Mouse (Mus musculus) embryonic facial prominence, embryonic 14.5 days (tissue): ENCODE measurements around the gene Oosp1. TPM values are rescaled to one million over a fixed set of nuclear protein-coding genes. Genes with fewer than 3 reads are reported as not detected.

Experiments
- ATAC-seq: fragments of 200-750 bp; cut with Nextera tagmentation; 2 replicates; pipeline ENCODE4 v1.8.0; 2017; ENCODE audit warnings: low read depth, moderate number of reproducible peaks, moderate TSS enrichment
- DNase-seq: peaks from one replicate; pipeline ENCODE4 v3.0.0-alpha.2; 2015; ENCODE audit warnings: low spot score
- H3K27ac ChIP-seq: fragments of 300-500 bp; sonication (generic); replicated peaks from 2 replicates; pipeline ENCODE4 v1.5.1; 2014; ENCODE audit warnings: low read depth, mild to moderate bottlenecking, low read length, moderate library complexity
- H3K27me3 ChIP-seq: fragments of 300-500 bp; sonication (generic); replicated peaks from 2 replicates; pipeline ENCODE4 v1.6.1; 2014; ENCODE audit warnings: low read length; ENCODE audit not compliant: control insufficient read depth, insufficient read depth
- H3K36me3 ChIP-seq: fragments of 300-500 bp; sonication (generic); 2 replicates; pipeline ENCODE4 v1.6.1; 2014; ENCODE audit warnings: low read length, mixed read lengths; ENCODE audit not compliant: control insufficient read depth, insufficient read depth
- H3K4me1 ChIP-seq: fragments of 300-500 bp; sonication (generic); 2 replicates; pipeline ENCODE4 v1.6.1; 2014; ENCODE audit warnings: antibody characterized with exemption, low read length; ENCODE audit not compliant: control insufficient read depth, insufficient read depth
- H3K4me2 ChIP-seq: fragments of 300-500 bp; sonication (generic); 2 replicates; pipeline ENCODE4 v1.6.1; 2014; ENCODE audit warnings: low read depth, mild to moderate bottlenecking, low read length, moderate library complexity, mixed read lengths
- H3K4me3 ChIP-seq: fragments of 300-500 bp; sonication (generic); 2 replicates; pipeline ENCODE4 v1.5.1; 2014; ENCODE audit warnings: low read depth, mild to moderate bottlenecking, low read length
- H3K9ac ChIP-seq: fragments of 300-500 bp; sonication (generic); 2 replicates; pipeline ENCODE4 v1.6.1; 2014; ENCODE audit warnings: low read depth, mild to moderate bottlenecking, low read length, moderate library complexity, mixed read lengths
- H3K9me3 ChIP-seq: fragments of 300-500 bp; sonication (generic); 2 replicates; pipeline ENCODE4 v1.6.1; 2016; ENCODE audit warnings: low read length; ENCODE audit not compliant: control insufficient read depth
- WGBS: fragments of 180-500 bp; shearing (Covaris S2); extraction: QIAGEN DNeasy Blood & Tissue Kit; methylation state at CpG from one replicate; pipeline ENCODE4 v1.1.7; 2014; 5-methylcytosine and 5-hydroxymethylcytosine counted together
- polyA plus RNA-seq: library from polyadenylated mRNA; unstranded; fragments of >200 nt; fragmentation: Nextera tagmentation; extraction: Ambion mirVana; gene quantifications from 2 replicates; pipeline ENCODE4 v1.2.1, GENCODE M21; 2014

Oosp1 gene
- polyA plus RNA-seq, 1 experiment from 2014 or later: not detected

DNA sequence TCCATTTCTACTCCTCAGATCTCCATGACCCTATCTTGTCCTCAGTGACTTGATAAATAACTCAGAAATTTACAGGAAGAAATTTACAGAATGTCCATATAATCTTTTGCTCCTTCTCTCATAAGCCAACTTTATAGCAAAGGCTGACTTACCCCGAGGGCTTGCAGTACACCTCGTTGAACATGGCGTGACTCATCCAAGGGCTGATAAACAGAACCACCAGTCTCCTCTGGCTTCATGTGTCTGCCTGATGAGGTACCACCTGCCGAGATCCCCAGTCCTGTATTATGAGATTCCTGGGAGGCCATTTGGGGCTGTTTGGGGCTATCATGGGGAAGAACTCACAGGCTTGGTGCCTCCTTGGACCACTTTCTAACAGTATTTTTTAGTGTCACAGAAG is 51.9 kb downstream of the Oosp1 start:
- Histone ChIP-seq H3K27ac (no peak overlapping the region), H3K9me3 (no peaks in the 10 kb centered on the region), H3K4me2 (no peak overlapping the region), H3K9ac (no peak overlapping the region), H3K27me3 (no peaks in the 10 kb centered on the region), H3K4me1 (no peaks in the 10 kb centered on the region), H3K36me3 (no peaks in the 10 kb centered on the region), H3K4me3 (no peak overlapping the region)
- DNase-seq (no peak), ATAC-seq (no peak)
- WGBS: 67% methylated on average over 4 of the region's 4 CpGs

DNA sequence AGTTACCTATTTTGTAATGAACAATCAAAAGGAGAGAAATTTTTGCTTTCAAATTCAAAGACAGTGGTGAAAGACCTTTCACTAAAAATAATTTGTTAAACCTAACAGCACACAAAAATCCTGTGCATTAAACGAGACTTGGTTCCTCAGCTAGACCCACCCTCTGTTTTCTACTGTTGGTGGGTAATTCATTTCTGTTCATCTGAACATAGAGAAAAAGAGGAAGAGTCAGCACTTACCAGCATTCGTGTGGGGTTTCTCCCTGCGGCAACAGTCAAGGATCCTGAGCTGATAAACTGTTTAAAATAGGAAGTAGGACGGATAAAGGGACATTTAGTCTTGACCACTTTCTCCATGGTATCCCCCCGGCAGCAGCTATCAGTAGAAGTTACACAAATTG is 55.4 kb downstream of the Oosp1 start:
- Histone ChIP-seq H3K4me3 (no peak overlapping the region), H3K36me3 (no peaks in the 10 kb centered on the region), H3K27ac (no peak overlapping the region), H3K27me3 (no peaks in the 10 kb centered on the region), H3K9me3 (no peaks in the 10 kb centered on the region), H3K4me1 (no peaks in the 10 kb centered on the region), H3K4me2 (no peak overlapping the region), H3K9ac (no peak overlapping the region)
- DNase-seq (no peak), ATAC-seq (no peak)
- WGBS: 88% methylated on average over 5 of the region's 5 CpGs

DNA sequence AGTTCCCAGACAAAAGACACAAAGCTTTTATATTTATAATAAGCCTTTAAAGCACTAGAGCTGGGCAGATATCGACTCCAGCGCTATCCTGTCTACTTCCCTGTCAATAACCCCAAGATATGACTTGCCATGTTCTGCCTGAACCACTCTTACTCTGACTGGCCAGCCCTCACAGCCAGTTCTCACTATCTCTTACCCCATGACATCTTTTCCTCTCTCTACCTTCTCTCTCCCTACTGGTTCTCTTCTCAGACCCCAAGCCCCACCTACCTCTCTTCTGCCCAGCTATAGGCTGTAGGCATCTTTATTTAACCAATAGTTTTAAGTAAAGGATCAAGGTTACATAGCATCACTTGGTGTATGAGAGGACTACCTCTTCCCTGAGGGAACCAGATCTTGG is 56.6 kb downstream of the Oosp1 start:
- Histone ChIP-seq H3K27ac (no peak overlapping the region), H3K9me3 (no peaks in the 10 kb centered on the region), H3K4me3 (no peak overlapping the region), H3K27me3 (no peaks in the 10 kb centered on the region), H3K9ac (no peak overlapping the region), H3K4me2 (no peak overlapping the region), H3K4me1 (no peaks in the 10 kb centered on the region), H3K36me3 (no peaks in the 10 kb centered on the region)
- DNase-seq (no peak), ATAC-seq (no peak)
- WGBS: 74% methylated on average over 2 of the region's 2 CpGs

DNA sequence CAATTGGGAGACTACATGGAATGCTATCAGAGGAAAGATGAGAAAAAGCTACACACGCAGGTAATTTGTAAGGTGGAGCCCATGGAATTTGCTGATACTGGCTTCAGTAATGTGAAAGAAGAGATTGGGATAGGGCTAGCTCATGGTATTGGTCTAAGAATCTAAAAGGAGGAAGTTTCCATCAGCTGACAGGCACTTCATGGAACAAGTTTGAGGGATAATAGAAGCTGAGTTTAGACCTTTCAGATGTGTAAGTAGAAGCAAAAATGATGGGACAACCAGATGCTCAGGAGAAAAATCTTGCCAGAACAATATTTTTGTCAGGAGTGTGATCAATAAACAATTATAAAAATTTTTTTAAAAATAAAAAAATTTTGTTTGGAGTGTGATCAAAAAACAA is 57.2 kb downstream of the Oosp1 start:
- H3K4me1 ChIP-seq: no peaks in the 10 kb centered on the region
- ATAC-seq: no peak
- WGBS: 89% methylated on average over 1 of the region's 1 CpGs

DNA sequence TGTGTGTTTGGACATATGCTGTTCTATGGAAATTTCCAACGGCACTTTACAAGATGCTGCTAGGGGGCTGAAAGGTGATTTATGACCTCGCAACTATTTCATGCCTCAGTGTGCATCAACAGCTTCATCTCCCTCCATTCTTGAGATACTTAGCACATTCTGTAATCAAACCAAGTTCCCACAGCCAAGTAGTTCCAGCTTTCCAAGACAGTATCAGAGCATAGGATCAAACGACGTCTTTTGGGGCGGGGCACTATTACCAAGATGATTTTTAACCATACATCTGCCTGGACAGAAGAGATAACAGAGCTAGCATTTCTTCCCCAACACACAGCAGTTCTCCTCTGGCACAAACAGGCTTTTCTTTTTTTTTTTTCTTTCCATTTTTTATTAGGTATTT is 65.7 kb downstream of the Oosp1 start:
- no peak overlapping the region for H3K9ac ChIP-seq
- no peak overlapping the region for H3K4me2 ChIP-seq
- no peak for DNase-seq
- WGBS: 61% methylated on average over 5 of the region's 5 CpGs
- no peaks in the 10 kb centered on the region for H3K36me3 ChIP-seq
- no peak for ATAC-seq
- H3K9me3 ChIP-seq: no peaks in the 10 kb centered on the region
- no peaks in the 10 kb centered on the region for H3K4me1 ChIP-seq
- no peak overlapping the region for H3K4me3 ChIP-seq
- H3K27me3 ChIP-seq: no peaks in the 10 kb centered on the region
- no peak overlapping the region for H3K27ac ChIP-seq

More for the DNA sequence above, 57.2 kb downstream of the Oosp1 start:
- Histone ChIP-seq H3K4me3 (no peak overlapping the region), H3K27me3 (no peaks in the 10 kb centered on the region), H3K27ac (no peak overlapping the region), H3K36me3 (no peaks in the 10 kb centered on the region), H3K9ac (no peak overlapping the region), H3K9me3 (no peaks in the 10 kb centered on the region), H3K4me2 (no peak overlapping the region)
- DNase-seq: no peak

DNA sequence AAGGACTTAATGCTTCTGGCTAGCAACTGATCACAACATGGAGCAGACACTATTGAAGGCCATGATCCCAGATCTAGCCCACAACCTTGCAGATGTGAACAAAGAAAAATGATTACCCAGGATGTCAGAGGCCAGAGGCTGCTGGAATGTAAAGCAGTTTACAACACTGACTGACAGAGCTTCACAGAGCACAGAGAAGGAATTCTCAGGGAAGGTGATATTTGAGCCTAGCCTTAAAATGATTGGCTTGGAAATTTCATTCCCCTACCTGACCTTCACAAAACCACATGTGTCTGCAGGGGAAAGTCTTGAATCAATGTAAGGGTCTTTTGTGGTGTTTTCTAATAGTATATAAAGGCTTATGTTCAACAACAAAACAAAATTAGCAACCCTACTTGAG is 66.2 kb downstream of the Oosp1 start:
- Histone ChIP-seq H3K27ac (no peak overlapping the region), H3K4me1 (no peaks in the 10 kb centered on the region)
- no peak for ATAC-seq

DNA sequence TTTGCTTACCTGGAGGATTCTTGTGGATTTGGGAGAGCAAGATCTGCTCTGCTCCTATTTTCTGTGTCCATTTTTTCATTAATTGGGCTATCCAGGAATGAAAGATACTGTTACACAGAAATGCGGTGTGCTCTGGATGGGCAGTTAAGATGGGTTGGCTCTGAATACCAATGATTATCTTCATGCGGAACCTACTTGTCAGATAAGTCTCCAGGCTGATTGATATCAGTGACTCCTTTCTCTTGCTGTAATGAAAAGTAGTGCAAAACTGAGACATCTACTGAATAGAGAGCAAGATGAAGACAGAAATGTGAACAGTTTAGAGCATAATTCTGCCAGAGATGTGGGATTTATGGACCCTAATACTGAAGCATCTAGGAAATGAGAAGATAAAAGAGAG is 67.4 kb downstream of the Oosp1 start, which contains the start of gene Ms4a2:
TSS of gene Ms4a2 (minus strand) at position 169 of the 400 bp plus-strand sequence.
- whole genome bisulfite sequencing: 86% methylated on average over 2 of the region's 2 CpGs
- Histone ChIP-seq H3K27me3 (no peaks in the 10 kb centered on the region), H3K4me1 (no peaks in the 10 kb centered on the region), H3K4me2 (no peak within 1 kb of the TSS), H3K4me3 (no peak within 1 kb of the TSS), H3K27ac (no peak within 1 kb of the TSS), H3K9me3 (no peaks in the 10 kb centered on the region), H3K9ac (no peak within 1 kb of the TSS), H3K36me3 (no peaks in the 10 kb centered on the region)
- DNase-seq (no peak), ATAC-seq (no peak)

More for the DNA sequence above, 66.2 kb downstream of the Oosp1 start:
- no peak overlapping the region for H3K4me3 ChIP-seq
- DNase-seq: no peak
- H3K36me3 ChIP-seq: no peaks in the 10 kb centered on the region
- H3K9me3 ChIP-seq: no peaks in the 10 kb centered on the region
- H3K9ac ChIP-seq: no peak overlapping the region
- H3K4me2 ChIP-seq: no peak overlapping the region
- no peaks in the 10 kb centered on the region for H3K27me3 ChIP-seq

DNA sequence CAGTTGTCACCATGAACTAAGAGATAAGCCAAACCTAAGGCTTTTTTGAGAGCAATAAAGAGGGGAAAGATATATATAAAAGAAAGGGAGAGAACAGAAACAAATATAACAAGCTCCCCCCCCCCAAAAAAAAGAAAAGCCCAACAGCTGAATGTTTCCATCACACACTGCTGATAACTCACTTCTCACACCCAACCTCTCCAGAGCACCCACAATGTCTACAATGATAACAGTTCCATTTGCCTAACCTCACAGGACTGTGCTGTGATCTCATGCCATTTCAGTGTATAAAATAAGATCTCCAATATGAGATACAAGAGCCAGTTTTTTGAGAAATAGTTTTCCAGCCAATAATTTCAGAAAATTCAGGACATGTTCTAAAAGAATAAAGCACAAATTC is 73.0 kb downstream of the Oosp1 start:
- ATAC-seq: no peak
- H3K36me3 ChIP-seq: no peaks in the 10 kb centered on the region
- H3K9me3 ChIP-seq: no peaks in the 10 kb centered on the region

More for the DNA sequence above, 73.0 kb downstream of the Oosp1 start:
- no peaks in the 10 kb centered on the region for H3K27me3 ChIP-seq
- H3K9ac ChIP-seq: no peak overlapping the region
- H3K4me1 ChIP-seq: no peaks in the 10 kb centered on the region
- H3K27ac ChIP-seq: no peak overlapping the region
- H3K4me3 ChIP-seq: no peak overlapping the region
- H3K4me2 ChIP-seq: no peak overlapping the region
- no peak for DNase-seq
